Mouse (Mus musculus) hindlimb bud, embryonic 11.5 days (tissue): ENCODE data around the gene Acot7.

Experiments
- DNase-seq: peaks from one replicate; pipeline ENCODE4 v3.0.0-alpha.2; 2012; ENCODE audit warnings: low read depth, low spot score; ENCODE audit errors: extremely low spot score

Acot7 gene

GRCm38 (mm10) chr4:152292102-152292765 lies 114.3 kb downstream of the Acot7 start:
- DNase-seq: no peak

- no peak for DNase-seq
Measured at GRCm38 (mm10) chr4:152294188-152294929, 116.4 kb downstream of the Acot7 start.

DNA sequence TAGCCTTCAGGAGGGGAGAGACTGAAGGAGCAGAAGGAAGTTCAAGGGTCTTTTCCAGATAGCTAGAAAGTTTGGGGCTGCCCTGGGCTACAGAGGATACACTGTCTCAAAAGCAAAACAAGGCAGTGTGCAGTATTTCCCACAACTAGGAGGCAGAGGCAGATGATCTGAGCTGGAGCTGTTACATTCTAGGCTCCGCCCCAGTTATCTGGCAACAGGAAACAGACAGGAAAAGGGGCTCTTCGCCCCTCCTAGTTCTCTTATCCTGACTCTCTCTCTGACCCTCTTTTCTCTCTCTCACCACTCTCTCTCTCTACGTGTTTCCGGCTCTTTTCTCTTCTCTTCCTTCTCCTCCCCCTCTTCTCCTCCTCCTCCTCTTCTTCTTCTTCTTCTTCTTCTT lies 118.0 kb downstream of the Acot7 start:
- no peak for DNase-seq

DNA sequence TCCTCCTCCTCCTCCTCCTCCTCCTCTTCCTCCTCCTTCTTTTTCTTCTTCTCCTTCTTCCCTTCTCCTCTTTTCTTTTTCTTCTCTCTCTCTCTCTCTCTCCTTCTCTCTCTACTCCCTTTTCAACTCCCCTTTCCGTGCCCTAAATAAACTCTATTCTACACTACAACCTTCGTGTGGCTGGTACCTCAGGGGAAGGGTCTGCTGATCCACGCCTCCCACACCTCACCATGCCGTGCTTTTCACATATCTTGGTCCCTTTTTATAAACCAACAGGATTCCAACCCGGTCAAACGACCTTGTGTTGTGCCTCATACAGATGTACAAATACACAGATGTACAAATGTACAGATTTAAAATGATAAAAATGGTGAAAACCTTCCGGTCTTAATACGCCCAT lies 118.4 kb downstream of the Acot7 start:
- DNase-seq: no peak

GRCm38 (mm10) chr4:152296874-152297861 lies 119.2 kb downstream of the Acot7 start, which contains the start of gene Icmt:
Icmt (plus strand) TSS chr4:152297227.
- DNase-seq: peak; percentile 82

DNA sequence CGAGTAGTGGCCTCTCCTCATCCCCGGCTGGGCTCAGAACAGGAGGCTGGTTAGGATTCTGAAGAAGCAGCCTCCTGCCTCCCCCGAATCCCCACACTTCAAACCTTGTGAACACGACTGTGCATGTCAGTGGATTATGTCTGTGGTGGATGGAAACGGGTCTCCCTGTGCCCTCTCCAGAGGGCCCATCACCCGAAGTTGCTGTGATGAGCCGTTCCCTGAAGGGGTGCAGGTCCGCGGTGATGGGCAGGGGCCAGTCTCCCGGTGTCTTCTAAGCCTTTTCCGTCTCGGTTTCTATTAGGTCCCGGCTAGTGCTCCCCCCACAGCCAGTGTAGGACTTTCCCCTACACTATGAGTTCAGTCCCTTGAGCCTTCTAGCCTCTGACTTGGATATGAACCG lies 120.9 kb downstream of the Acot7 start:
- no peak for DNase-seq

DNA sequence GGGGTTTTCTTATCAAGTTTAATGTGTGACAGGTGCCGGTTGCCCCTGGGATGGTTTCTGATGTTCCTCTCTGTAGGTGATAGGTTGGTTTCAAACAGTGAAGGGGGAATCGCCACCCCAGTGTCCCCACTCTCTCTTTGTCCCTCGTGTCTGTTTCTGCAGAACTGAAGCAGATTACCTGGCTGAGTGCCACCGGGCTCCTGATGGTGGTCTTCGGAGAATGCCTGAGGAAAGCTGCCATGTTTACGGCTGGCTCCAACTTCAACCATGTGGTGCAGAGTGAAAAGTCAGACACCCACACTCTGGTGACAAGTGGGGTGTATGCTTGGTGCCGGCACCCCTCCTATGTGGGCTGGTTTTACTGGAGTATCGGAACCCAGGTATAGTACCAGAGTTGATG lies 122.4 kb downstream of the Acot7 start:
- no peak for DNase-seq

- no peak for DNase-seq
Measured at GRCm38 (mm10) chr4:152302012-152302411, 124.1 kb downstream of the Acot7 start.

DNA sequence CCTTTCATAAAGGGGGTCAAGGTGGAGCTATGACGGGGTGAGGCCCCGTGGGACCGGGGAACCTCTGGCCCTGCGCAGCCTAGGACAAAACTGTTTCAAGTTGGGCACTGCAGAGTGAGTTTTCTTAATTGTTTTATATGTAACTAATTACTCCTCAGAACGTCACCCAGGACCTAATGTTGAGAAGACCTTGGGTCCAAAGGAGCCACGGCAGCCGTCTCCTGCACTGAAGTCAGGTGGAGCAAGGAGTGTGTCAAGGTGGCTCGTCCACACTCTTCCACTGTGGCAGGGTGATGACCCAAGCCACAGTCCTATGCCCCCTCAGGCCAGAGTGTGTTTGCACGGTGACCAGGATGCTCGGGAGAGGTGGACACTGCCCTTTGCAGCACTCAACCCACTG lies 125.2 kb downstream of the Acot7 start:
- no peak for DNase-seq

- DNase-seq: no peak
Measured at GRCm38 (mm10) chr4:152304685-152305084, 126.8 kb downstream of the Acot7 start.

- no peak for DNase-seq
Measured at GRCm38 (mm10) chr4:152305991-152306390, 128.1 kb downstream of the Acot7 start.

GRCm38 (mm10) chr4:152307542-152307941 lies 129.6 kb downstream of the Acot7 start:
- DNase-seq: no peak

DNA sequence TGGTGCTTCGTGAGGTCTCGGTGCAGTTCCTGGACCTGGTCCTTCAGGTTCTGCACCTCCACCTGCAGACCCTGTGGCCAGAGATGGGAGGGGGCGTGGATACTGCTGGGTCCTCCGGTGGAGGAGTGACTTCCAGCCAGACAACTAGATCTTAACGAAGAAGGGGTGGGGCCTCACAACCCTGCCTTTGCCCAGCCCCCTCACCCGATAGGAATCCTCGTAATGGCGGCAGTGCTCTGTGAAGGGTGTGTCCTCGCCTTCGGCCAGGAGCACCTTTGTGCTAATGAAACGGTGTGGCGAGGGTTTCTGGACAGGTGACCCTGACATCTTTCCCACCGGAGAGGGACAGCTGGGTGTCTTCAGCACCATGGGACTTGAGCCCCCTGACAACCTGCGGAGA lies 134.3 kb downstream of the Acot7 start:
- DNase-seq: no peak

- no peak for DNase-seq
Measured at GRCm38 (mm10) chr4:152313211-152313632, 135.3 kb downstream of the Acot7 start.

DNA sequence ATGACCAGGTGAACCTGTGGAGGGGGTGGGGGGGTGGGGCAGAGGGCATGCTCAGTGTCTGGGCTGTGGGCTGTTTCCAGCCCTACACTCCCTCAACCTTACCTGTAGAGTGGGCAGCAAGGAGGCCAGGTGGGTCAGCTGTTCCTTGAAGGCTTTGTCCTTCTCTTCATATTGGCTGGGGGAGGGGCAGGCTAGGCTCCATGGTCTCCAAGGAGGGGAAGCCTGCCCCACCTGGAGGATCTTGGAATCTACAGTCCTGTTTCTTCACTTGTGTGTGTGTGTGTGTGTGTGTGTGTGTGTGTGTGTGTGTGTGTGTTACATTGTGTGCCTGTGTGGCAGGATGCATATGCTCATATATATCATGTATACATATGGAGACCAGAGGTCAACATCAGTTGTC lies 136.0 kb downstream of the Acot7 start:
- no peak for DNase-seq

- DNase-seq: no peak
Measured at GRCm38 (mm10) chr4:152315498-152316213, 137.7 kb downstream of the Acot7 start.

GRCm38 (mm10) chr4:152317631-152318033 lies 139.7 kb downstream of the Acot7 start:
- no peak for DNase-seq

GRCm38 (mm10) chr4:152318517-152319234 lies 140.7 kb downstream of the Acot7 start, which contains the start of gene Rnf207:
Rnf207 (minus strand) TSS chr4:152318993.
- no peak for DNase-seq
